Mouse (Mus musculus) intestine, embryonic 14.5 days (tissue): ENCODE results near the gene Fam151b. TPM values are rescaled to one million over a fixed set of nuclear protein-coding genes. Genes with fewer than 3 reads are reported as not detected.
A peak's percentile ranks its signal among the peaks of the same experiment; 100 is the strongest.

Experiments
- ATAC-seq: fragments of 200-750 bp; cut with Nextera tagmentation; replicated peaks from 2 replicates; pipeline ENCODE4 v1.8.0; 2017; ENCODE audit warnings: low read depth, moderate number of reproducible peaks, moderate TSS enrichment, moderate library complexity; ENCODE audit not compliant: low FRiP score, low TSS enrichment
- DNase-seq: peaks from one replicate; pipeline ENCODE4 v3.0.0-alpha.2; 2018; ENCODE audit warnings: low spot score
- H3K27ac ChIP-seq: fragments of 300-500 bp; sonication (generic); 2 replicates; pipeline ENCODE4 v1.5.1; 2014; ENCODE audit warnings: low read depth, mild to moderate bottlenecking, control low read depth
- H3K27me3 ChIP-seq: fragments of 300-500 bp; sonication (generic); replicated peaks from 2 replicates; pipeline ENCODE4 v1.6.1; 2014; ENCODE audit warnings: low read length, control low read depth; ENCODE audit not compliant: control insufficient read depth, insufficient read depth
- H3K36me3 ChIP-seq: fragments of 300-500 bp; sonication (generic); 2 replicates; pipeline ENCODE4 v1.6.1; 2014; ENCODE audit warnings: low read length, control low read depth; ENCODE audit not compliant: control insufficient read depth, insufficient read depth
- H3K4me1 ChIP-seq: fragments of 300-500 bp; sonication (generic); replicated peaks from 2 replicates; pipeline ENCODE4 v1.6.1; 2014; ENCODE audit warnings: low read length, control low read depth, mixed read lengths; ENCODE audit not compliant: control insufficient read depth, insufficient read depth
- H3K4me2 ChIP-seq: fragments of 300-500 bp; sonication (generic); 2 replicates; pipeline ENCODE4 v1.6.1; 2014; ENCODE audit warnings: low read length
- H3K4me3 ChIP-seq: fragments of 300-500 bp; sonication (generic); 2 replicates; pipeline ENCODE4 v1.5.1; 2014; ENCODE audit warnings: low read depth, low read length, control low read depth, mixed read lengths
- H3K9ac ChIP-seq: fragments of 300-500 bp; sonication (generic); 2 replicates; pipeline ENCODE4 v1.6.1; 2014; ENCODE audit warnings: mild to moderate bottlenecking, low read length
- H3K9me3 ChIP-seq: fragments of 300-500 bp; sonication (generic); 2 replicates; pipeline ENCODE4 v1.6.1; 2016; ENCODE audit warnings: low read length, control low read depth; ENCODE audit not compliant: control insufficient read depth
- WGBS: fragments of 180-500 bp; shearing (Covaris S2); extraction: QIAGEN DNeasy Blood & Tissue Kit; methylation state at CpG from one replicate; pipeline ENCODE4 v1.1.7; 2014; 5-methylcytosine and 5-hydroxymethylcytosine counted together
- polyA plus RNA-seq: library from polyadenylated mRNA; unstranded; fragments of >200 nt; fragmentation: Nextera tagmentation; extraction: Ambion mirVana; gene quantifications from 2 replicates; pipeline ENCODE4 v1.2.1, GENCODE M21; 2014

Gene Fam151b
- 0.15 and 0.41 TPM in 2 replicates for polyA plus RNA-seq

GRCm38 (mm10) chr13:92483852-92484463 lies at the start of gene Fam151b:
Gene Fam151b, minus strand, starts transcription at chr13:92484015.
- Histone ChIP-seq H3K9ac (peak within 1 kb of the TSS; percentile 38), H3K4me2 (peak within 1 kb of the TSS; percentile 79), H3K4me1 (no peaks in the 10 kb centered on the region), H3K9me3 (no peaks in the 10 kb centered on the region), H3K27ac (peak within 1 kb of the TSS; percentile 69; the same call in 1 of the 2 replicates), H3K36me3 (peaks cover 9% of the 10 kb centered on the region), H3K27me3 (no peaks in the 10 kb centered on the region), H3K4me3 (peak within 1 kb of the TSS; percentile 45)
- ATAC-seq (peak; percentile 98), DNase-seq (peak; percentile 89)
- WGBS, result 7% methylated on average over 19 of the region's 19 CpGs

GRCm38 (mm10) chr13:92532216-92532615 lies 48.4 kb upstream of the Fam151b start:
- Histone ChIP-seq H3K4me3 (no peak overlapping the region), H3K9ac (no peak overlapping the region), H3K36me3 (no peaks in the 10 kb centered on the region), H3K4me2 (0 out of 2 replicates have a peak overlapping the region, but pooled peaks have one; percentile 1), H3K27ac (no peak overlapping the region), H3K27me3 (no peaks in the 10 kb centered on the region), H3K9me3 (no peaks in the 10 kb centered on the region), H3K4me1 (0 out of 2 replicates have a peak, but pooled peaks cover 4% of the 10 kb centered on the region)
- WGBS, result 59% methylated on average over 2 of the region's 2 CpGs
- DNase-seq, result no peak
- no peak for ATAC-seq

GRCm38 (mm10) chr13:92531237-92531636 lies 47.4 kb upstream of the Fam151b start:
- peak overlapping the region; percentile 92 for H3K27ac ChIP-seq
- H3K9ac ChIP-seq, result peak overlapping the region; percentile 85
- H3K4me2 ChIP-seq, result peak overlapping the region; percentile 76
- DNase-seq (no peak), ATAC-seq (0 out of 2 replicates have a peak, but pooled peaks have one; percentile 0)
- 4% methylated on average over 15 of the region's 15 CpGs for WGBS
- H3K27me3 ChIP-seq, result no peaks in the 10 kb centered on the region
- H3K9me3 ChIP-seq, result no peaks in the 10 kb centered on the region
- H3K4me3 ChIP-seq, result peak overlapping the region; percentile 72
- 0 out of 2 replicates have a peak, but pooled peaks cover 4% of the 10 kb centered on the region for H3K4me1 ChIP-seq
- H3K36me3 ChIP-seq, result no peaks in the 10 kb centered on the region

DNA sequence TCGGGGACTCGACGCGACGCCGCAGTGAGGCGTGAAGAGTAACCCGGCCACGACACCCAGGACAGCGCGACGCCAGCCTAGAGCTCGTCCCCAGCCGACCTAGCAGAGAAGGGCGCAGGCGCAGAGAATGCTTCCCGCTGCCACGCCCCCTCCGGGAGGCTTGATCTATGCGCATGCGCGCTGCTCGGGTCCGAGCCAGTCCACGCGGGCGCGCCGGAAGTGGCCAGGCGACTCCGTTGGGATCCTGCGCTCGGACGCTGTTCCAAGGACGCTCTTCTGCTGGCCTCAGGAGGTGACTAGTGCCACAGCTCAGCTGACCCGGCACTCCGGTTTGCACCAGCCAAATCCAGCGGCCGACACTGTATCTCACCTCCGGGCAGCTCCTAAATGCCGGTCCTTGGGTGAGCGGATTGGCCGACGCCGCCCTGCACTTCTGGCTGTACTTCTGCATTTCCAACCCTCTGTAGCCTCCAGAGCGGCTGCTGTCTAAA lies 47.0 kb upstream of the Fam151b start, which contains the start of gene Zfyve16:
TSS of gene Zfyve16 (minus strand) at position 148 of the 491 bp plus-strand sequence.
- Histone ChIP-seq H3K9me3 (no peaks in the 10 kb centered on the region), H3K4me3 (peak within 1 kb of the TSS; percentile 72), H3K4me2 (peak within 1 kb of the TSS; percentile 76), H3K27ac (peak within 1 kb of the TSS; percentile 92), H3K36me3 (no peaks in the 10 kb centered on the region), H3K4me1 (0 out of 2 replicates have a peak, but pooled peaks cover 4% of the 10 kb centered on the region), H3K27me3 (no peaks in the 10 kb centered on the region), H3K9ac (peak within 1 kb of the TSS; percentile 85)
- DNase-seq (peak; percentile 99), ATAC-seq (peak; percentile 97)
- under 1% methylated on average over 46 of the region's 46 CpGs for WGBS

DNA sequence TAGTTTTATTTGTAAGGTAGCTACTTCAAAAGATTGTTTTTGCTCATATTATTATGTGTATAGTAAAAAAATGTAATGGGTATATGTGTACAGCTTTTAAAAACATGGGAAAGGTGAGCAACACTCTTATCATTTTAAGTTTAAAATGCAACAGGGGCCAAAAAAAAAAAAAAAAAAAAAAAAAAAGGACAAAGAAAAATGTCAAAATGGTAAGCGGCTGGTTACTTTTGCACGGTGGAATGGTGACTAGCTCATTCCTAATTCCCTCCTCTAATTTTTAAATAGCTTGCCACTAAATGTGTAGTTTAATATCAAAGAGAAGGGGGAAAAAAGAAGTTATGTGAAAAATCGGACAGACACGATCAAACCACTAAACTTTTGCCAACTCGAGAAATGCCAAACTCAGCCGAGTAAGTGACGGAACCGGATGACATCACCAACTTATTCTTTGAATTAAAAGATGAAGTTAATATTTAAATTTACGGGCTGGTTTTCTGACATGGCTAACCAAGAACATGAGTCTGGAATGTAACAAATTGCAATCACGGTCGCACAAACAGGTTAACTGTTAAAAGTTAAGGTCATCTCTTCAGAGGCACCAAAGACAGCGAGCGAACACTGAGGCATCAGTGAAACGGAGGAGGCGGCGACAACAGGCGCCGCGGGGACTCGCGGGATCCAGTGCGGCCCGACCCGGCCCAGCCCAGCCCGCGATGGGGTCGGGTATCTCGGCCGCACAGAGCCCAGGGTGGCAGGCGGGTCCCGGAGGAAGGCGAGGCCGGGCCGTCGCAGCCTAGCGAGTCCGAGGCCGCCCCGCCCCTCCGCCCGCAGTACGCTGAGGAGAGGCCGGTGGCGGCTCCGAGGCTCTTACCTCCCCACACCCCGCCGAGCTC lies 46.3 kb upstream of the Fam151b start:
- Histone ChIP-seq H3K4me3 (peak overlapping the region; percentile 72), H3K4me1 (0 out of 2 replicates have a peak, but pooled peaks cover 4% of the 10 kb centered on the region), H3K9ac (peak overlapping the region; percentile 85), H3K27me3 (no peaks in the 10 kb centered on the region), H3K4me2 (peak overlapping the region; percentile 76), H3K36me3 (no peaks in the 10 kb centered on the region), H3K27ac (peak overlapping the region; percentile 92), H3K9me3 (no peaks in the 10 kb centered on the region)
- 3% methylated on average over 46 of the region's 47 CpGs for WGBS
- peak; percentile 96; the same call in 1 of the 2 replicates for ATAC-seq
- no peak for DNase-seq

GRCm38 (mm10) chr13:92523178-92523813 lies 39.5 kb upstream of the Fam151b start:
- no peak overlapping the region for H3K27ac ChIP-seq
- no peaks in the 10 kb centered on the region for H3K9me3 ChIP-seq
- H3K4me1 ChIP-seq, result no peaks in the 10 kb centered on the region
- H3K36me3 ChIP-seq, result peaks cover 42% of the 10 kb centered on the region
- no peaks in the 10 kb centered on the region for H3K27me3 ChIP-seq
- WGBS, result 87% methylated on average over 5 of the region's 5 CpGs
- no peak overlapping the region for H3K4me3 ChIP-seq
- no peak overlapping the region for H3K4me2 ChIP-seq
- DNase-seq (no peak), ATAC-seq (no peak)
- no peak overlapping the region for H3K9ac ChIP-seq

DNA sequence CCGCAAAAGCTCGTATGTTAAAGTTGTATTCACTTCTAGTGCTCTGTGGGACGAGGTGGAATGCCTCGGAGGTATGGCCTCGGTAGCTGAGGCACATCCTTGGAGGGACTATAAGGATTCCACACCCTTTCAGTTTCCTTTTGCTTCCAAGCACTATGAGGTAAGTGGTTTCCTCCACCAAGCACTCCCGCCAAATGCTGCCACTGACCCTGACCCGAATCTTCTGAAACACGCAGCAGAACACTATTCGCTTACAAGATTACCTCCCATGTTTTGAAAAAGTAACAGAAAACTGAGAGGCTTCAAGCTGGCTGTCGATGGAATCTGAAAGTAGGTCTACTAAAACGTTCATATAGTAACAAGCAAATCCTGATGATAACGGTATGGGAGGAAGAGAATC lies 21.1 kb upstream of the Fam151b start:
- Histone ChIP-seq H3K4me1 (no peaks in the 10 kb centered on the region), H3K9ac (no peak overlapping the region), H3K27me3 (no peaks in the 10 kb centered on the region), H3K4me2 (no peak overlapping the region), H3K27ac (no peak overlapping the region), H3K36me3 (peaks cover 64% of the 10 kb centered on the region), H3K9me3 (no peaks in the 10 kb centered on the region), H3K4me3 (no peak overlapping the region)
- 84% methylated on average over 12 of the region's 12 CpGs for WGBS
- DNase-seq (no peak), ATAC-seq (no peak)

- 92% methylated on average over 1 of the region's 1 CpGs for WGBS
- Histone ChIP-seq H3K9me3 (no peaks in the 10 kb centered on the region), H3K4me1 (no peaks in the 10 kb centered on the region), H3K27me3 (no peaks in the 10 kb centered on the region), H3K4me3 (no peak overlapping the region), H3K27ac (no peak overlapping the region), H3K36me3 (peaks cover 45% of the 10 kb centered on the region), H3K4me2 (no peak overlapping the region), H3K9ac (no peak overlapping the region)
- ATAC-seq (no peak), DNase-seq (no peak)
Measured at GRCm38 (mm10) chr13:92491923-92492322, 8.1 kb upstream of the Fam151b start.
